Mouse (Mus musculus): ENCODE measurements around the gene Krt18. TPM values are rescaled to one million over a fixed set of nuclear protein-coding genes. Genes with fewer than 3 reads are reported as not detected.

Krt18 gene
- polyA plus RNA-seq, 1 experiment from 2014 or later: 47.5 TPM

GRCm38 (mm10) chr15:102013651-102014050 is 14.3 kb upstream of the Krt18 start:
- 43% methylated on average over 3 of the region's 3 CpGs for WGBS
- Histone ChIP-seq H3K4me2 (replicated peaks) (no peak overlapping the region), H3K4me3 (no peak overlapping the region), H3K4me1 (peaks cover 9% of the 10 kb centered on the region), H3K36me3 (no peaks in the 10 kb centered on the region), H3K27me3 (no peaks in the 10 kb centered on the region), H3K27ac (no peak overlapping the region), H3K9ac (no peak overlapping the region), H3K9me3 (no peaks in the 10 kb centered on the region)
- no peak for ATAC-seq (ENCODE audit: insufficient number of reproducible peaks, insufficient read depth, low FRiP score, low TSS enrichment)

- H3K4me3 ChIP-seq: no peak overlapping the region
- no peak overlapping the region for H3K4me2 ChIP-seq (replicated peaks)
- H3K27ac ChIP-seq: no peak overlapping the region
- no peaks in the 10 kb centered on the region for H3K27me3 ChIP-seq
- H3K4me1 ChIP-seq: peaks cover 9% of the 10 kb centered on the region
- 69% methylated on average over 2 of the region's 4 CpGs for WGBS
- no peaks in the 10 kb centered on the region for H3K36me3 ChIP-seq
- no peak for ATAC-seq (ENCODE audit: insufficient number of reproducible peaks, insufficient read depth, low FRiP score, low TSS enrichment)
- no peak overlapping the region for H3K9ac ChIP-seq
- no peaks in the 10 kb centered on the region for H3K9me3 ChIP-seq
Measured at GRCm38 (mm10) chr15:102014848-102015247, 13.1 kb upstream of the Krt18 start.

- WGBS: 34% methylated on average over 3 of the region's 3 CpGs
- no peak for ATAC-seq (ENCODE audit: insufficient number of reproducible peaks, insufficient read depth, low FRiP score, low TSS enrichment)
- Histone ChIP-seq H3K9ac (no peak overlapping the region), H3K27me3 (no peaks in the 10 kb centered on the region), H3K27ac (no peak overlapping the region), H3K4me2 (replicated peaks) (no peak overlapping the region), H3K4me1 (peaks cover 9% of the 10 kb centered on the region), H3K36me3 (no peaks in the 10 kb centered on the region), H3K9me3 (no peaks in the 10 kb centered on the region), H3K4me3 (no peak overlapping the region)
Measured at GRCm38 (mm10) chr15:102016096-102016495, 11.9 kb upstream of the Krt18 start.

GRCm38 (mm10) chr15:102016787-102017186 is 11.2 kb upstream of the Krt18 start:
- no peak overlapping the region for H3K27ac ChIP-seq
- H3K27me3 ChIP-seq: no peaks in the 10 kb centered on the region
- H3K9me3 ChIP-seq: no peaks in the 10 kb centered on the region
- H3K4me2 ChIP-seq (replicated peaks): no peak overlapping the region
- H3K9ac ChIP-seq: no peak overlapping the region
- no peak overlapping the region for H3K4me3 ChIP-seq
- 16% methylated on average over 7 of the region's 7 CpGs for WGBS
- H3K4me1 ChIP-seq: peaks cover 9% of the 10 kb centered on the region
- no peak for ATAC-seq (ENCODE audit: insufficient number of reproducible peaks, insufficient read depth, low FRiP score, low TSS enrichment)
- H3K36me3 ChIP-seq: no peaks in the 10 kb centered on the region

GRCm38 (mm10) chr15:102017918-102018463 is 10.0 kb upstream of the Krt18 start:
- 16% methylated on average over 7 of the region's 7 CpGs for WGBS
- Histone ChIP-seq H3K4me2 (replicated peaks) (no peak overlapping the region), H3K4me1 (peaks cover 9% of the 10 kb centered on the region)

GRCm38 (mm10) chr15:102022481-102022880 is 5.5 kb upstream of the Krt18 start:
- Histone ChIP-seq H3K4me2 (replicated peaks) (no peak overlapping the region), H3K36me3 (no peaks in the 10 kb centered on the region), H3K9me3 (no peaks in the 10 kb centered on the region), H3K27me3 (peaks cover 28% of the 10 kb centered on the region), H3K27ac (no peak overlapping the region), H3K9ac (no peak overlapping the region), H3K4me1 (peaks cover 19% of the 10 kb centered on the region), H3K4me3 (no peak overlapping the region)
- WGBS: 33% methylated on average over 8 of the region's 8 CpGs
- no peak for ATAC-seq (ENCODE audit: insufficient number of reproducible peaks, insufficient read depth, low FRiP score, low TSS enrichment)

More at GRCm38 (mm10) chr15:102017918-102018463, 10.0 kb upstream of the Krt18 start:
- no peak for ATAC-seq (ENCODE audit: insufficient number of reproducible peaks, insufficient read depth, low FRiP score, low TSS enrichment)
- Histone ChIP-seq H3K27ac (no peak overlapping the region), H3K27me3 (no peaks in the 10 kb centered on the region), H3K9me3 (no peaks in the 10 kb centered on the region), H3K36me3 (no peaks in the 10 kb centered on the region), H3K9ac (no peak overlapping the region), H3K4me3 (no peak overlapping the region)

- no peak for ATAC-seq (ENCODE audit: insufficient number of reproducible peaks, insufficient read depth, low FRiP score, low TSS enrichment)
- H3K9ac ChIP-seq: no peak overlapping the region
- no peaks in the 10 kb centered on the region for H3K36me3 ChIP-seq
- H3K4me1 ChIP-seq: peaks cover 19% of the 10 kb centered on the region
- peaks cover 40% of the 10 kb centered on the region for H3K27me3 ChIP-seq
- no peak overlapping the region for H3K27ac ChIP-seq
- 59% methylated on average over 8 of the region's 8 CpGs for WGBS
- no peak overlapping the region for H3K4me3 ChIP-seq
- H3K4me2 ChIP-seq (replicated peaks): no peak overlapping the region
- no peaks in the 10 kb centered on the region for H3K9me3 ChIP-seq
Measured at GRCm38 (mm10) chr15:102023888-102024287, 4.1 kb upstream of the Krt18 start.

- Histone ChIP-seq H3K4me3 (peak overlapping the region; percentile 14; the same call in 1 of the 2 replicates), H3K9me3 (no peaks in the 10 kb centered on the region), H3K4me2 (replicated peaks) (peak overlapping the region; percentile 29), H3K27me3 (peaks cover 40% of the 10 kb centered on the region), H3K9ac (no peak overlapping the region), H3K4me1 (peaks cover 19% of the 10 kb centered on the region), H3K36me3 (no peaks in the 10 kb centered on the region), H3K27ac (peak overlapping the region; percentile 69; the same call in 1 of the 2 replicates)
- WGBS: 5% methylated on average over 22 of the region's 22 CpGs
- ATAC-seq (ENCODE audit: insufficient number of reproducible peaks, insufficient read depth, low FRiP score, low TSS enrichment): peak; percentile 58
Measured at GRCm38 (mm10) chr15:102025136-102025872, 2.7 kb upstream of the Krt18 start.

- H3K9ac ChIP-seq: no peak overlapping the region
- no peak overlapping the region for H3K4me2 ChIP-seq (replicated peaks)
- H3K4me1 ChIP-seq: peaks cover 19% of the 10 kb centered on the region
- H3K27me3 ChIP-seq: peaks cover 40% of the 10 kb centered on the region
- H3K4me3 ChIP-seq: no peak overlapping the region
- no peaks in the 10 kb centered on the region for H3K9me3 ChIP-seq
- no peaks in the 10 kb centered on the region for H3K36me3 ChIP-seq
- no peak for ATAC-seq (ENCODE audit: insufficient number of reproducible peaks, insufficient read depth, low FRiP score, low TSS enrichment)
- WGBS: 13% methylated on average over 12 of the region's 12 CpGs
- H3K27ac ChIP-seq: no peak overlapping the region
Measured at GRCm38 (mm10) chr15:102026430-102026829, 1.6 kb upstream of the Krt18 start.

GRCm38 (mm10) chr15:102034121-102035053 is 6.4 kb downstream of the Krt18 start:
- Histone ChIP-seq H3K4me2 (replicated peaks) (no peak overlapping the region), H3K9ac (no peak overlapping the region), H3K27ac (no peak overlapping the region), H3K9me3 (no peaks in the 10 kb centered on the region), H3K4me3 (no peak overlapping the region), H3K36me3 (no peaks in the 10 kb centered on the region), H3K4me1 (no peaks in the 10 kb centered on the region), H3K27me3 (no peaks in the 10 kb centered on the region; the same call in 1 of the 2 replicates)
- 54% methylated on average over 16 of the region's 16 CpGs for WGBS
- no peak for ATAC-seq (ENCODE audit: insufficient number of reproducible peaks, insufficient read depth, low FRiP score, low TSS enrichment)

GRCm38 (mm10) chr15:102040277-102040676 is 12.3 kb downstream of the Krt18 start:
- H3K4me2 ChIP-seq (replicated peaks): no peak overlapping the region
- H3K36me3 ChIP-seq: no peaks in the 10 kb centered on the region
- WGBS: 75% methylated on average over 4 of the region's 4 CpGs
- H3K27me3 ChIP-seq: no peaks in the 10 kb centered on the region
- H3K4me1 ChIP-seq: no peaks in the 10 kb centered on the region
- H3K9me3 ChIP-seq: no peaks in the 10 kb centered on the region
- ATAC-seq (ENCODE audit: insufficient number of reproducible peaks, insufficient read depth, low FRiP score, low TSS enrichment): no peak
- H3K4me3 ChIP-seq: no peak overlapping the region
- no peak overlapping the region for H3K27ac ChIP-seq
- no peak overlapping the region for H3K9ac ChIP-seq
